In genomic region chr7:98481066-98481734, GRCm38 (mm10) we compare ENCODE assay signal across 8 mouse cellular contexts. TPM values are rescaled to one million over a fixed set of nuclear protein-coding genes. Genes with fewer than 3 reads are reported as not detected.
DNase-seq lines count a peak whose midpoint lies in the region; ATAC-seq and TF ChIP-seq lines count a peak whose summit lies in the region.

No protein-coding gene starts in this region.

- H3K27ac ChIP-seq in gastrocnemius, adult 2 months, result peak overlapping the region; percentile 84
- H3K27ac ChIP-seq in hindbrain, postnatal 0 days, result no peak overlapping the region

- no peaks in the 10 kb centered on the region for H3K27me3 ChIP-seq in hindbrain, postnatal 0 days (ENCODE audit: insufficient read depth, low read length)

- no peaks in the 10 kb centered on the region for H3K4me1 ChIP-seq in hindbrain, postnatal 0 days (ENCODE audit: insufficient read depth, low read length)

- H3K4me3 ChIP-seq in gastrocnemius, adult 2 months, result peak overlapping the region; percentile 45
- no peak overlapping the region for H3K4me3 ChIP-seq in hindbrain, postnatal 0 days (ENCODE audit: low read length)

- peak; percentile 48 for ATAC-seq in activated CD4-positive, CD25-positive, alpha-beta regulatory T cell, adult 4 months
- ATAC-seq in hindbrain, postnatal 0 days, result peak; percentile 77

- H3K4me2 ChIP-seq in hindbrain, postnatal 0 days (ENCODE audit: low read depth, low read length), result no peak overlapping the region

- WGBS in hindbrain, postnatal 0 days, result 5% methylated on average over 9 of the region's 9 CpGs

- H3K9me3 ChIP-seq in hindbrain, postnatal 0 days (ENCODE audit: low read length), result no peaks in the 10 kb centered on the region

- no peaks in the 10 kb centered on the region for H3K36me3 ChIP-seq in hindbrain, postnatal 0 days (ENCODE audit: insufficient read depth, low read length)

- DNase-seq in cerebellum, postnatal 25 days, result peak; percentile 85 to 91
- peak; percentile 86 for DNase-seq in gastrocnemius, adult 2 months
- DNase-seq in hindbrain, postnatal 0 days (ENCODE audit: low spot score), result peak; percentile 88
- peak; percentile 68 to 73 for DNase-seq in layer of hippocampus, postnatal 36 days
- peak; percentile 85 for DNase-seq in mesoderm, embryonic 11.5 days (ENCODE audit: low read depth, low spot score)
- DNase-seq in right cerebral cortex, postnatal 14 days, result peak; percentile 76
- peak; percentile 78 for DNase-seq in yolk sac, embryonic 10.5 days (ENCODE audit: low spot score)

- intact Hi-C loops in gastrocnemius, adult 2 months (cut with DNase I), result loop anchor here (1.0 to 2.0 kb wide), 3 partner anchors 109 to 298 kb away; no protein-coding TSS in a partner anchor

- no peak overlapping the region for H3K9ac ChIP-seq in hindbrain, postnatal 0 days (replicated peaks; ENCODE audit: low read length)

- peak; percentile 98 for TF ChIP-seq CTCF in gastrocnemius, adult 2 months (IDR thresholded peaks at IDR 0.05)
- peak; percentile 99 for TF ChIP-seq CTCF in hindbrain, postnatal 0 days (IDR thresholded peaks at IDR 0.05; ENCODE audit: low read depth)

RNA-seq across cellular contexts. Expression of gene Lrrc32, which starts 7.9 kb away (rescaled TPM):
- 10 to 100 TPM; 57.2 to 89.2 TPM for polyA plus RNA-seq in activated CD4-positive, CD25-positive, alpha-beta regulatory T cell, adult 4 months (2017; shearing (Covaris generic))
- total RNA-seq in gastrocnemius, adult 2 months (2021), result 1 to 10 TPM; 3.7 to 4.6 TPM
- total RNA-seq in hindbrain, postnatal 0 days (2014; rRNA removed), result 6.4 and 9.1 TPM in 2 replicates
- polyA plus RNA-seq in hindbrain, postnatal 0 days (2015; fragmentation: Nextera tagmentation; extraction: Ambion mirVana), result 3.9 and 4.7 TPM in 2 replicates
- 1 to 10 TPM; 1.6 to 1.8 TPM for total RNA-seq in layer of hippocampus, postnatal 36 days (2021)

RNA-seq across cellular contexts. Expression of gene Gucy2d, which starts 41.0 kb away (rescaled TPM):
- not detected for polyA plus RNA-seq in activated CD4-positive, CD25-positive, alpha-beta regulatory T cell, adult 4 months (2017; shearing (Covaris generic))
- total RNA-seq in gastrocnemius, adult 2 months (2021), result under 1 TPM in 1 of 2 experiments, not detected in 1; 0.25 TPM
- total RNA-seq in hindbrain, postnatal 0 days (2014; rRNA removed), result 0.18 TPM in 1 of 2 replicates, not detected in the other
- polyA plus RNA-seq in hindbrain, postnatal 0 days (2015; fragmentation: Nextera tagmentation; extraction: Ambion mirVana), result 0.18 and 0.20 TPM in 2 replicates
- not detected for total RNA-seq in layer of hippocampus, postnatal 36 days (2021)
